Mouse (Mus musculus) adrenal gland, adult 2 months (tissue): Measurements from ENCODE around the gene Xpo1. TPM values are rescaled to one million over a fixed set of nuclear protein-coding genes. Genes with fewer than 3 reads are reported as not detected.
A peak's percentile ranks its signal among the peaks of the same experiment; 100 is the strongest.
"Not testable (repeated sequence)": the region's sequence is repeated elsewhere in the genome, so short reads cannot be mapped to it uniquely, and the experiment has no call there.

Experiments used
- DNase-seq: peaks from one replicate; pipeline ENCODE4 v3.0.0; 2021
- long read RNA-seq: library from polyadenylated mRNA; stranded (forward); transcript quantifications from one replicate; pipeline ENCODE4 v2.0.0, GENCODE M21; 2021
- polyA plus RNA-seq: library from polyadenylated mRNA; depleted of rRNA; stranded (reverse); fragments of >200 nt; gene quantifications from 2 replicates; pipeline ENCODE4 v1.2.3, GENCODE M21; 2012; rRNA removed
- total RNA-seq, 2 experiments: library from RNA; stranded (reverse); gene quantifications; 2 replicates each; pipeline ENCODE4 v1.2.3; 2021

The Xpo1 gene
- 10 to 100 TPM; 54.1 to 57.3 TPM for total RNA-seq
- 3.7 and 4.1 TPM in 2 replicates for polyA plus RNA-seq
- long read RNA-seq, full-length matches to known transcripts: 18 of 23 reads
- long read RNA-seq, partial matches to known transcripts: 4 of 23 reads
- long read RNA-seq, other reads (novel, unspliced or antisense): 1 of 23 reads

DNA sequence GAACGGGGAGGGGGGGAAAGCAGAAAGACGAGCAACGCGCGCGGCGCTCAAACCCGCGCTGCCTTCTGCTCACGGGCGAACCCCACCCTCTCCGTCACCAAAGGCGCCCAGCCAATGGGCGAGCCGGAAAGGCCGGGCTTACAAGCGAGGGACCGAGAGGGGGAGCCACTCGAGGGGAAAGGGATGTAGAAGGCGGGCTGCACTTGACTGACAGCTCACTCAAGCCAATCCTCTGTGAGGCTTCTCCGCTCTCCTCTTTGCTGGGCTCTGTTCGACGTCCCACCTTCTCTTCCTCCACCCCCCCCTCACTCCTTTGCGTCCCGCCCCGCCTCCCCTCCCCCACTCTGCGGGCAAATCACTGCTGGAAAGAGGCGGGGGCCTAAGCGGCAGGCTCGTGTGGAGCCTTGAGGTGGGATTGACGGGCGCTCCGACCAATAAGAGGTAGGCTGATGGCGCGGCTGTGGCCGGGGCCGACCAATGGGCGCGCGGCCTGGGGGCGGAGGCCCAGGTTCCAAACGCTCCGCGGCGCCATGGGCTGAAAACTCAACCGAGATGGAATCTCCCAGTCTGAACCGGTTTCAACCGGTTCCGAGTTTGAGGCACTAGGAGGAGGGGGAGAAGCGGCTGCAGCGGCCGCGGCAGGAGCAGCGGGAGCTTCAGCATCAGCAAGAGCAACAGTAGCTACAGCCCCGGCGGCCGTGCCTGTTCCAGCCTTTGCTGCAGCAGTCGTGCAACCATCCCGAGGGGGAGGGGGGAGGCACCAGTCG, at the start of gene Xpo1:
Gene Xpo1, plus strand, starts transcription at position 615 of the 767 bp plus-strand sequence.
- DNase-seq: peak; percentile 100

DNA sequence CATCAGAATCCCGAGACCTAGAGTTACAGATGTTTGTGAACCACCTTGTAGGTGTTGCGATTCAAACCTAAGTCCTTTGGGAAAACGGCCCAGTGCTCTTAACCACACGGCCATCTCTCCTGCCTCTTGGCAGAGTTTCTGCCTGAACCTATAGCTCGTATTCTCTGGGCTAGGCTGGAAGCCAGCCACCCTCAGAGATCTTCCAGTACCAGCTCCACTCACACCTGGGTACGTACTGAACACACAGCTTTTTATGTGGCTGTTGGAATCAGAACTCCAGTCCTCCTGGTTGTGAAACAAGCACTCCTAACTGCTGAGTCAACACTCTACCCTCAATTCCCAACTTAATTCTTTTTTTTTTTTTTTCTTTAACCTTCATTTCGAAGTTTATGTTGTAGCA, 46.1 kb upstream of the Xpo1 start:
- DNase-seq: no peak

DNA sequence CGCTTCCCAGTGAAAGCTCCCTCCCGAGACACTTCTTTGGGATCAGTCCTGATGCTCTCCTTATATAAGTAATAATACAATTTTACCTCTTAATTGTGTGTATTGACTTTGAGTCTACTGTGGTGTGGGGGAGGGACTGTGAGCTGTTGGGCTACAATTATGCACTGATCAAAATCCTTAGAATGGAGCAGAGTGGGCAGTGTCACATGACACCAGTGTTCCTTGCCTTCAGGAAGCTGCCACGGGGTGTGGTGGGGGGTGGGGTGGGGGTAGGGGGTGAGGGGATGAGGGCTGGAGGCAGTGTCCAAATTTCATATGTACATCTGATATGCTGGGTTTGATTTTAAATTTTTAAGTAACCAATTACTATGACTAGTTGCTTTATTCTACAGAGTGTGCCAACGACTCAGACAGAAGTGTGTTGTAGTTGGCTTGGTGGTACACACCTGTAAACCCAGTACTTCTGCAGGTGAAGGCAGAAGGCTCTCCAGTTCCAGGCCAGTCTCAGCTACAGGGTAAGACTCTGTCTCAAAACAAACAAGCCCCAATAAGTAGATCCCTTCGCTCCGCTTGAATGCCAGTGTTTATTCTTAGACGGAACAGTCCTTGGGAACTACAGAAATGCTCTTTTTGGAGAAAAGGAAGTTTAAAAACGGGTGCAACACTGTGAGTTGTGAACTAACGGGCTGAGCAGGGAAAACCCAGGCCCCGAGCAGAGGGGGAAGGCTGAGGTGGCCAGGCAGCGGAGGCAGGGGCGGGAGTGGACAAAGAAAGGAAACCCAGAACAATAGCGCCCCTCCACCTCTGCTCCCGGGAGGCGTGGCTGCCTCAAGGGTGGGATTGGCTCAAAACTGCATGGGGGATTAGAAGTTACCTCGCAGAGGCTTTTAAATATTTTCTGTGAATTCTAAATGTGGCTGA, 45.0 kb upstream of the Xpo1 start:
- peak; percentile 57 for DNase-seq

DNA sequence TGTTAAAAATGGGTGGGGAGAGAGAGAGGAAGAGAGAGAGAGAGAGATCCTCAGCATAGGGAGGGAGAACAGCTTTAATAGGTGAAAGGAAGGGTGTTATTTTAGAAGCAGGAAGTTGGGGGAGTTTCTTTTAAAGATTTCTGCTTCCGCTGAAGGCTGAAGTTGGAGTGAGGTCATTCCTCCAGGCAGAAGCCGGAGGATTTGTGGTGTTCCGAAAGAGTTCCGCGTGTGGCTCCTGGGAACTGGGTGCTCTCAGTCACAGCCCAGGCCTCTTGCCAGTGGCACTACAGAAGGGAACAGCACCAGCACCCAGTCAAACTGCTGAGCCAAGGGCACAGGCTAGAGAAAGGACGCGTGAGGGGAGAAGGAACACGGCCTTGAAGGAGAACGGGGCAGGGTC, 38.4 kb upstream of the Xpo1 start:
- peak; percentile 21 for DNase-seq

DNA sequence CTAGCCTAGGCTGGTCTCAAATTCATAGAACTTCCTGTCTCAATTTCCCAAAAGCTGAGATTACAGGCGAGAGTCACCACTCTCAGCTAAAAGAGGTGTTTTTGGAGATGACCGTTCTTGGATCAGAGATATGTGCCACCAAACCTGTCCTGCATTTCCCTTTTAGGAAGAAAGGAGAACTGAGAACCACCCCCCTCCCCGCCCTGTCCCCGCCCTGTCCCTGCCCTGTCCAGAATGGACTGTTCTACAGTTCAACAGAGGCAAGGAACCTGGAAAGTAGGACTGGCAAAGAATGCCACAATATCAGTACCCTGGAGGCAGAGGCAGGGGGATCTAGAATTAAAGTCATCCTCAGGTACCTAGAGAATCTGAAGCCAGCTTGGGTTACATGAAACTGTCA, 19.8 kb upstream of the Xpo1 start:
- no peak for DNase-seq

DNA sequence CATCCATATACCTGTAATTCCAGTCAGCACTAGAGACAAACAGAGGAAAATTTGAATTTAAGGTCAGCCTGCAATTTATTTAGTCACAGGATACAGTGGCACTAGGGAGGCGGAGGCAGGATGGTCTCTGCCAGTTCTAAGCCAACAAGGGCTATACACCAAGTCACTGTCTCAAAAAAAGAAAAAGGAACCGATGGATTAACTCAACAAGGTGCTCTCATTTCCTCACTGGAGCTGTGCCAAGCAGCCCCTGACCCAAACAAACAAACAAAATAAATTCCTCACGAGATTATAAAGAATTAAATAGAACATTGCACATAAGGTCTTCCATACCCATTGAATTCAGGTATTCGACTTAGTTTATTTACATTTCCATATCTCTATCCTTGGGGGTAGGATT, 1.9 kb upstream of the Xpo1 start:
- DNase-seq: no peak

DNA sequence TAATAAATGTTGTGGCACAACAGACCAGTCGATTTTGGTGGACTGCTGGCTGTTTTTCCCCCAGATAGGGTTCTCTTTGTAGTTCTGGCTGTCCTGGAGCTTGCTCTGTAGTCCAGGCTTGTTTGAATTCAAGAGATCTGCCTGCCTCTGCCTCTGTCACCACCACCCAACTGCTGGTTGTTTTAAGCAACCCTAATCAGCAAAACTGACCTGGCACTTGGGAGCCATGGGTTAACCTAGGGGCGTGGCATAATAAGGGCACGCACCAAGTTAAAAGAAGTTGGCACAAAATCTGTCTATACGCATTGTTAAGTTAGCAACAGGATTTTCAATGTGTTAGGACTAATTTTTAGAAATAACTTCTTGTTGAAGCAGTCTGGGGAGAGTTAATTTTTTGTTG, 1.3 kb upstream of the Xpo1 start:
- no peak for DNase-seq

DNA sequence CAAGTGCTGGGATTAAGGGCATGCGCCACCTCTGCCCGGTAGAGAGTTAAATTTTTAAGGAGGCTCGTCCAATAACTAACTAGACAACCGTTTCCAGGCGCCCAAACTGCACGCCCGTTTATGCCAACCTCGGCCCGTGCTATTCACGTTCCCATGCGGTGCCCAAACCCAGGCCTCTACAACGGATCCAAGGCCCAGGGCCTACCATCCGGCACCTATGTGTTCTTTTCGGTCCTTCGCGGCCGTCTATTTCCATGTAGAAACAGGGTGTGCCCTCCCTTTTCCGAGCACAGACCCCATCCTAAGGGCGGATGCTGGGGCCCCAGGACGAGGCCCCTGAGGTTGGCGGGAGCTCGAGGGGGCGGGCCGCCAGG, 801 bp upstream of the Xpo1 start:
- no peak for DNase-seq

DNA sequence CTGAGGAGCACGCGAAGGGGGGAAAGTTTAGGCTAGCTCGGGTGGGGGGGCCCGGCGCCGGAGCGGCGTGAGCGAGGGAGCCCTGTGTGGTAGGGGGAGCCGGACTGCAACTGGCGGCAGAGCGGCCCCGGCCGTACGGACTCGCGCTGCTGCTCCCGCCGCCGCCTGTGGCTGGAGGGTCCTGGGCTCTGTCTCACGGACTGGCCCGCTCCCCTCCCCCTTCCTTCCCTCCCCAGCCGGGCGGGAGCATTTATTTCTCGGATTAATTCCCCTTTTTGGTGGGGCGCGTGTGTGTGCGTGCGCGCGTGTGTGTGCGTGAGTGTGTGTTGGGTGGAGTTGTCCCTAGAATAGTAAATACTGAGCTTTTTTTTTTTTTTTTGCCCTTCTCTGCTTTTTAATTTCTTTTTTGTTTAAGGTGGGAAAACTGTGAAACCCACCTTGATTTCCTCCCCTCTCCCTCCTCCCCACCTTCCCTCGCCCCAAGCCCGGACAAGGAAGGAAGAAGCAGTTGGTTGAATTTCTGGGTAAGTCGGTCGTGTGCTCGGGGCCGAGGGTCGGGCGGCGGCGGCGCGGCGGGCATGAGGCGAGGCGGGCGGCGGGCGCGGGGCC, 457 bp downstream of the Xpo1 start:
- DNase-seq: no peak

DNA sequence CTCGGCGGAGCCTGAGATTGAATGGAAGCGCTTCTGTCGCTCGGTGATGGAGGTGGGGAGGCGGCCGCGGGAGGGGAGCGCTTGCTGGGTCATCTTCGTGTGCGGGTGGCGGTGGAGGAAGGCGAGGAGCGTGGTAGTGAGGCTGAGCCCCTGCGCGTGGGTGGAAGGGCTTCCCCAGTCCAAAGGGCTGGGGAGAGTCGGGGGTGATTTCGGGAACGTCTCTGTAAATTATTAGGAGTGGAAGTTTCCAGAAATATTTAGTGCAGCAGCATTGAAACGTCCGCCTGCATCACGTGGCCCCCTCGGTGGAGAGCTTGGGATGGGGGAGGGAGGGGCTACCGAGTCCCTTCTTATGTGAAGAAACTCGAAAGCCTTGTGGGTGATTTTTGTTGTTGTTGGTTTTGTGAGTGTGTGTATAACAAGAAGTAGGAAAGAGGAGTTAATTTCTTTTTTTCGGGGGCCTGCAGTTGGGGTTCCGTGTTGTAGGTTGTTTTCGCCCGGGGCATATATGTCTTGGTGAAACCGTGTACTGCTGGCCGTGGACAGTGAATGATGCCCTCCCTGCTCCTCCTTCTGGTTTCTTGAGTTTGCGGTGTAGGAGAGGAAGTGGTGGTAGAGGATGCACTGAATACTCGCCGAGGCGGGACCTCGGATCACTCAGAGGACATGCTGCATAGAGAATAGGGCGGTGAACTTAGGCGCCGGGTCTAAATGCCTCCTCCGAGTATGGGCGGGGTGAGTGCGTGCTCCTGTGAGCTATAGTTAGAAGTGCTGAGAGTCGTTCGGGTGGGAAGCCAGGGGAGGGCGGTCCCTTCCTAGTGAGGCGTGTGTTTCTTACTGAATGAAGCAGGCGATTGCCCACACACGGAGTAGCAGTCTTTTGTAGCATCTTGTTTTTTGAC, 1.2 kb downstream of the Xpo1 start:
- DNase-seq: peak; percentile 86

DNA sequence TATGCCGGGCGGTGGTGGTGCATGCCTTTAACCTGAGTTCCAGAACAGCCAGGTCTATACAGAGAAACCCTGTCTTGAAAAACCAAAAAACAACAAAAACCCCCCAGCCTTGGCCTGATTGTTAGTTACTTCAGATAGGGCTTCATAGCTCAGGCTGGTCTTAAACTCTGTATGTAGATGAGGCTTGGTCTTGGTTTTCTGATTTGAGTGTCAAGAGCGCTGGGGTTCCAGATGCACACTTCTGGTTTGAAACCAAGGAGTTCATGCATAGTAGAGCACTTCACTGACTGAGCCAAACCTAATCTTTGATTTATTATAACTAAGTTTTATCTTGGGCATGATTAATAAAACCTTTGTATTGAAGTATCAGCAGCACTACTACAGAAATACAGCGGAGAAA, 3.2 kb downstream of the Xpo1 start:
- no peak for DNase-seq

DNA sequence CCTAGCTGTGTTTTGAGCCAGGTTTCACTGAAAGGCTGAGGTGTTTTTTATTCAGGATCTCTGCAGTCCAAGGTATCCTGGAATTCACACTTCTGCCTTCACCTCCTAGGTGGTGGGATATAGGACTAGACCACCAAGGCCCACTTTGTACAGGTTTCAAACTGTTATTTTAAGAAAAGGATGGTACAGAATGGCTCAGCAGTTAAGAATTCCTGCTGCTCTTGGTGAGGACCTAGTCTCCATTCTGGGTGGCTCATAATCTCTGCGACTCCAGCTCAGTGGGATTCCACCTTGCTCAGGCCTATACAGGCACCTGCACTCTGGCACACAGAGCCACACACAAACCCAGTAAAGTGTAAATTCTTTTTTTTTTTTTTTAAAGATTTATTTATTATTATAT, 3.6 kb downstream of the Xpo1 start:
- DNase-seq: no peak

DNA sequence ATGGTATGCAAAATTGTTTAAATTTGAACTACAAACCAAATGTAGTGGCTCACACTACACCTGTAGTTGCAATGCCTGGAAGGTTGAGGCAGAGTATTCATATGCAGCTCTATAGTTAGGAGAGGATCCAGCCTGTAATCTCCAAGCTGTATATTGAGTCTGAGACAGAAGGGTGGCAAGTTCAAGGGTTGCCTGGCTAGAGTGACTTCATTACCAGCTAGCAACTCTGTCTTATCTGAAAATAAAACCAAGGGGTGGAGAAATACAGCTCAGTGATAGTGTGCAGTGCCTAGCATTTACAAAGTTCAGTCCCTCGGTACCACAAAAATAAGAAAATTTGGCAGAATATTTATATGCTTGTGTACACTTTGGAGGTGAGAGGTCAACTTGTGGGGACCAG, 4.3 kb downstream of the Xpo1 start:
- DNase-seq: no peak

DNA sequence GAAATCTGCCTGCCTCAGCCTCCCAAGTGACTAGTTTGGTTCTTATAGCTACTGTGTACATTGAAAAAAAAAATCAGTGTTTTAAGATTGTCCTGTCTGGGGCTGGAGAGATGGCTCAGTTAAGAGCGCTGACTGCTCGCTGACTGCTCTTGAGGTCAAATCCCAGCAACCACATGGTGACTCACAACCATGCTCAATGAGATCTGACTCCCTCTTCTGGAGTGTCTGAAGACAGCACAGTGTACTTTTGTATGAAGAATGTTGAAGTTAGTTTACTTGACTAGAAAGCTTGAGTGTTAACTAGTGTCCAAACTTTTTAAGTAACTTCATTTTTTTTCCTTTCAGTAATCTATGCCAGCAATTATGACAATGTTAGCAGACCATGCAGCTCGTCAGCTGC, 5.6 kb downstream of the Xpo1 start:
- DNase-seq: peak; percentile 39

DNA sequence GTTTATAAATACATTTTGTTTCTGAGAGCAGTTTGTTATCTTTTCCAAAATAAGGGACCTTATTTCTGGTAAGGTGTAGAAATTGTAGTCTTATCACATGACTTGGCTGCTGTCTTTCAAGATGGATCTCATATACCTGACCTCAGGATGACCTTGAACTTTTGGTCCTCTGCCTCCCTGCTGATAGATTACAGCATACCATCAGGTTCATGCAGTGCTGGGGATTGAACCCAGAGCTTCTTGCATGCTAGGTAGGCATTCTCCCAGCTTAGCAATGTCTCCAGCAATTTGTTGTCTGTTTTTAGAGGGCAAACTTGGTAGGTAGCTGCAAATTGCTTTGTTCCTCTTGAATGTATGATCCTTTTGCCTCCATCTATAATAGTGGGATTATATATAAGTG, 9.1 kb downstream of the Xpo1 start:
- no peak for DNase-seq

DNA sequence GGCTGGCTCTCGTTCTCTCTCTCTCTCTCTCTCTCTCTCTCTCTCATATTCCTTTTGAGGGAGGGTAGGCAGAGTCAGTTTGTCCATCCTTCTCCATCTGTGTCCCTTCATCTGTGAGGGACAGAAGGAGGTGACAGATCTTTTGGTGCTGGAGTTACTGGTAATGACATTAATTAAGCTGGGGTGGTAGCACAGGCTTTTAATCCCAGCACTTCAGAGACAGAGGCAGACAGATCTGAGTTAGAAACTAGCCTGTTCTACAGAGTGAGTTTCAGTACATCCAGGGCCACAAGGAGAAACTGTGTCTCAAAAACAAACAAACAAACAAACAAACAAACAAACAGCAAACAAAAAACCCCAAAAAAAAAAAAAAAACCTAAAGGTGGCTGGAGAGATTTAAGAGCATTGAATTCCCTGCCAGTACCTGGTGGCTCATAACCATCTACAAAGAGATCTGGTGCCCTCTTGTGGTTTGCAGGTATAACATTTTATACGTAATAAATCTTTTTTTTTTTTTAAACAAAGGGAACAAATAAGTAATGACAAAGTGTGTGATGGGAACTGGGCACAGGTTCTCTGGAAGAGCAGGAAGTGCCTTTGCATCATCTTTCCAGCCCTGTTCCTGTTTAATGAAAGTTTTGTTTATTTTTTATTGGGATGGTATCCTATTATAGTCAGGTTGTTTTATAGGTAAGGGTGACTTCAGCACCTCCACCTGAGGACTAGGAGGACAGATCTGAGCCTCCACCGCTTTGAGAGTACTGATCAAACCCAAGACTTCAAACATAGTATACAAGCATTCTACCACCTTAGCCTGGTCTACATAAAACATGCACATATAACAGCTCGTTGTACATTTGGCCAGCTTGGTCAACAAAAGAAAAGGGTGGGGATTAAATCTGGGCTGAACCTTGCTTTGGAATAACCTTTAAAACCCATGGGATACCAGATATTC, 16.2 kb downstream of the Xpo1 start:
- DNase-seq: no peak

DNA sequence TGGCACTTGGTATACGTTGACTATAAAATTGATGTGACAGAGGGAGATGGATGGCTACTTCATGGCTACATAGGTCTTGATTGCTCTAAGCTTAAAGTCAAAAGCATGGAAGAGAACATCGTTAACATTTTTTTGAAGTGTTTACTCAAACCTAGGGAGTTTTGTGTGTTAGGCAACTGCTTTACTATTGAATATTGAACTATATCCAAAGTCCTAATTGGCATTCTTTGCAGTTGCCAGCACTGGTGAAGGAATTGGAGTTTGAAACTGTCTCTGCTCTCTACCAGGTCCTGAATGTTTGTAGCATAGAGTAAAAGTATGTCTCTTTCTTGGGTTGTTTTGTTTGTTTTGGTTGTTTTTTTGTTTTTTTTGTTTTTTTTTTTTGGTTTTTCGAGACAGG, 19.9 kb downstream of the Xpo1 start:
- no peak for DNase-seq

DNA sequence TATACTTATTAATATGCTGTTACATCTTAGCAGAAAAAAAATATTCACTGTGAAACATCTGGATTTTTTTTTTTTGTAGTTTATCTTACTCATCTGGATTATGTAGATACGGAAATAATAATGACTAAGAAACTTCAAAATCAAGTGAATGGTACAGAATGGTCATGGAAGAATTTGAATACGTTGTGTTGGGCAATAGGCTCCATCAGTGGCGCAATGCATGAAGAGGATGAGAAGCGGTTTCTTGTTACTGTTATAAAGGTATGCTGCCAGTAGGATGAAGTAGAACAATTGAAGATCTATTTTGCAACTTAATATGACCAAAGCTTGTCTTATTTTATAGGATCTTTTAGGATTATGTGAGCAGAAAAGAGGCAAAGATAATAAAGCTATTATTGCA, 28.6 kb downstream of the Xpo1 start:
- DNase-seq: no peak

DNA sequence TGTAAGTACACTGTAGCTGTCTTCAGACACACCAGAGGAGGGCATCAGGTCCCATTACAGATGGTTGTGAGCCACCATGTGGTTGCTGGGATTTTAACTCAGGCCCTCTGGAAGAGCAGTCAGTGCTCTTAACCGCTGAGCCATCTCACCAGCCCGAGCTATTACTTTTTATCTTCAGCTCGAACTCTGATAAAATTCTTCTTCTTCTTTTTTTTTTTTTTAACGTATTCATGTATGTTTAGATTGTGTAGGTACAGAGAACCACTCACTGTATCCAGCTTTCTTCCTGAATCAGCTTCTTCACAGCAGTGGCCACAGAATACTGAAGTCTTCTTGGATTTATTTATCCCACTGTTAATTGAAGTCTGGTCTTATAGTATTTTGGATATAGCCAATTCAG, 33.0 kb downstream of the Xpo1 start:
- not testable (repeated sequence) for DNase-seq

DNA sequence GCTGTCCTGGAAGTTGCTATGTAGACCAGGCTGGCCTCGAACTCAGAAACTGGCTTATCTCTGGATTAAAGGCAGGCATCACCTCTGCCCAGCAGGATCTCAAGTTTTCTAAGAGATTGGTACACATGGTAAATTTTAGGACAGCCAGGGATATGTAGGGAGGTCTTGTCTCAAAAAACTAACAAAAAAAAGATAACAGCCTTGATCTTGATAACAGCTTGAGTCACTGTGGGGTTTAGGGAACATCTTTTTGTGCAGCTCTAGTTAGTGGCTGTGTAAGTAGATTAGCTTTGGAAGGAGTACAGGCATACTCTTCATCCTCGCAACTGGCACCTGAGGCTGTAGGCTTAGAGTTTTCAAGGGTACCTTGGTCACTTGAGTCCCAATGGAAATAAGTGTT, 41.5 kb downstream of the Xpo1 start:
- DNase-seq: no peak
